Mouse (Mus musculus) lung, postnatal 25 days (tissue): Measurements from ENCODE around the gene Adcy4.
A peak's percentile ranks its signal among the peaks of the same experiment; 100 is the strongest.

Experiments used
- DNase-seq: peaks from one replicate; pipeline ENCODE4 v3.0.0; 2022; ENCODE audit warnings: low spot score

Gene Adcy4

GRCm38 (mm10) chr14:55783958-55784235 lies at the start of gene Adcy4:
Gene Adcy4, minus strand, starts transcription at chr14:55784095.
- DNase-seq = no peak

DNA sequence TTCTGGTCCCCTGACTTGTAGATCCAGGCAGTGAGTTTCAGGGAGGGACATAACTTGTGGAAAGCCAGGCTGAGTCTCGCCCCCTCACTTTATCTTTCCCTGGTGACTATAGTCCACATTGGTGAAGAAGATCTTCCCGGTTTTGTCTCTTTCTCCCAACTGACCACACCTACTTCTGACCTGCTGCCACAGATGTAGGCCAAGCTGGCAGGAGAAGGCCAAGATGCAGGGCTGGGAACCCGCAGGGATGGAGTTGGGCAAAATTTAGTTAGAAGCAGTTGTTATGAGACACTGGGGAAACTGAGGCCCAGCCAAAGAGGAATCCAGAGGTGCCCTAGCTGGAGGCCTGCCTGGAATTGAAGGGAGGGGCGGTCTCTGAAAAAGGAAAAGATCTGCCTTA lies 49.2 kb upstream of the Adcy4 start:
- DNase-seq = no peak

GRCm38 (mm10) chr14:55830331-55830730 lies 46.4 kb upstream of the Adcy4 start:
- DNase-seq = no peak

DNA sequence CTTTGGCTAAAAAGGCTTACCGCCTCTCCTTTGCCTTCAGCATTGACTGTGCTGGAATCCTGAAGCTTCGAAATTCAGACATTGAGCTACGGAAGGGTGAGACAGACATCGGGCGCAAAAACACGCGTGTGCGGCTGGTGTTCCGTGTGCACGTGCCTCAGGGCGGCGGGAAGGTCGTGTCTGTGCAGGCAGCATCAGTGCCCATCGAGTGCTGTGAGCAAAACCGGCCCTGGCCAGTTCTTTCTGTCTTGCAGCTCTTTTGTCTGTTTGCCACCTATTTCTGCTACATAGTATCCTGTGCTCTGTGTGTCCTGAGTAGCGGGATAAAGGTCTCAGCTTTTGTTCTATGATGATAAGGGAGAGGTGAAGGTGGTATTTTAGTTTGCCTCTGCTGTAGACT lies 46.0 kb upstream of the Adcy4 start:
- no peak for DNase-seq

- DNase-seq = no peak
Measured at GRCm38 (mm10) chr14:55828716-55829263, 44.9 kb upstream of the Adcy4 start.

GRCm38 (mm10) chr14:55826551-55827340 lies 42.9 kb upstream of the Adcy4 start:
- no peak for DNase-seq

GRCm38 (mm10) chr14:55826142-55826541 lies 42.2 kb upstream of the Adcy4 start:
- DNase-seq = no peak

DNA sequence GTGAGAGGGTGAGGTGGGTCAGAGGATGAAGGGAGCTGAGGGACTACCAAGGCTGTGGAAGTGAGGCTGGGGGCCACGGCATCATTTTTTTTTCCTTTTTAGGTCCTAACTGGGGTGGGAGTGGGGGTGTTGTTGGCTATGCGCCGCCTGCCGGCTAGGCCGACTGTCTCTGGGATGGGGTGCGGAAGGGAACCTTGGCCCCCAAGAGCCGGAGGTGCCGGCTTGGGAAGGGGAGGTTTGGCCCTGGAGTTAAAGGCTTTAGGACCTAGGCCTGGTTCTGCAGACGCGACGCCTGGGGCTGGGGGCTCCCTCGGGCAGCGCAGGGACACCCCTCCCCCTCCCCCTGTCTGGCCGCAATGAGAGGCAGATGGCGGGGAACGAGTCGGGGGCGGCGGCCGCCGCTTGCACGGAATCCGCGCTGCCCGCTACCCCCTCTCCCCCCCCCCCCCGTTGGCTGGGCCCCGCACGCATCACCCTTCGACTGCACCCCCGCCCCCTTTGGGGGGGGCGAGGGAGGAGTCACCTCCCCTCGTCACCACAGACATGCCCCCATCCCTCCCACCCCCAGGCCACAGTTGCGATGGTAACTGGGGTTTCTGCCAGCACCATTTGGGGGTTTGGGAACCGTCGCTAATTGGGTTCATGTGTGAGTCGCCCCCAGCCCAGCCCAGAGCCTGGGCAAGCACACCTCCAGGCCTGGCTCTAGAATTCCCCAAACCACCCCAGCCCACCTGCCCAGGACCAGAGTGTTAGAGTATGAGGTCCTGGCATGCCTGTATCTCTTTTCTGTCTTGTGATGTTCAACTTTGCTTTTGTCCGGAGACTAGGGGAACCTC lies 41.5 kb upstream of the Adcy4 start:
- DNase-seq = no peak

DNA sequence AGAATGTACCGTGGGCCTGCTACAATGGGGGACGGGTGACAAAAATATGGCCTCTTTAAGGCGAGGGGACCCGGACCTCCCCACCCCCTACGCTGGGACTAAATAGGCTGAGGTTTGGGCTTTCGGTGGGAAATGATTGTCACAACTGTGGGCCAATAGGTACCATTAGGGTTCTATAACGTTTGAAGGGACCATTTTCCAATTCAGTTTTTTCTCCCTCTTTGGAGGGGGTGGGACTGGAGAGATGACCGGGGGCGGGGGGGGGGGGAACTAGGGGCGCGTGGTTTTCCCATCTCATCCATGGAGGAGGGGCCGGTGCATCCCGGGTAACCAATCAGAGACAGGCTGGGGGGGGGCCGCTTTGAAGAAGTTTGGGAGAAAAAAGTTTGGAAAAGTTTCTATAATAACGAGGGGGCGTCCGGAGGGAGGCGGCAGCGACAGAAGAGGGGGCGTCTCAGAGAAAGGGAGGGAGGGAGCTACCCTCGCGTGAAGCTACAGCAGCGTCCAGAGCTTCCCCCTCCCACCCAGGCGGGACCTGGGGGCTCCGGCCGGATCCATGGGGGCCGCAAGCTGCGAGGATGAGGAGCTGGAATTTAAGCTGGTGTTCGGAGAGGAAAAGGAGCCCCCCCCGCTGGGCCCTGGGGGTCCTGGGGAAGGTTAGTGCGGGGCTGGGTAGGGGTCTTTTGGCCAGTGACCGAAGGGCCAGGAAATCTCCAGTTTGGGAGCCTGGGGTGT lies 40.8 kb upstream of the Adcy4 start:
- no peak for DNase-seq

DNA sequence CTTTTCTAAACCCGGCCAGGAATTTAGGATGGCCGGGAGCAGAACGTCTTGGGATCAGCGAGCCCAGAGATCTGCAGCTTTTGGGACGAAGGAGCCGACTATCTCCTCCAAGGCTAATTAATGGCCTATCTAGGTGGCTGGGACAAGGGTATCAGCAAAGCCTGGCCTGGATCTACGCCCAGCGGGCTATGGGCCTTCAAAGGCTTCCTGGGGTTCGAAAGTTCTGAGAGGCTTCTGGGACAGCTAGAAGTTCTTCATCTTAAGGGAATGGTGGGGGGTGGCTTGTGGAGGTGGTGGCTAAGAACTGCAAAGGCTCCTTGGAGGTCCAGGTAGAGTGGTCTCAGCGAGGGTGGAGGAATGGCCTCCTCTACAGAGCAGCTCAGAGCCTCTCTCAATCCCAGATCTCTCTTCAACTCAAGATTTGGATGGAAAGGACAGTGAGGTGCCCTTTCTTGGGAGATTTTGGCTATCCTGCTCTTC lies 40.1 kb upstream of the Adcy4 start:
- DNase-seq = peak; percentile 43

DNA sequence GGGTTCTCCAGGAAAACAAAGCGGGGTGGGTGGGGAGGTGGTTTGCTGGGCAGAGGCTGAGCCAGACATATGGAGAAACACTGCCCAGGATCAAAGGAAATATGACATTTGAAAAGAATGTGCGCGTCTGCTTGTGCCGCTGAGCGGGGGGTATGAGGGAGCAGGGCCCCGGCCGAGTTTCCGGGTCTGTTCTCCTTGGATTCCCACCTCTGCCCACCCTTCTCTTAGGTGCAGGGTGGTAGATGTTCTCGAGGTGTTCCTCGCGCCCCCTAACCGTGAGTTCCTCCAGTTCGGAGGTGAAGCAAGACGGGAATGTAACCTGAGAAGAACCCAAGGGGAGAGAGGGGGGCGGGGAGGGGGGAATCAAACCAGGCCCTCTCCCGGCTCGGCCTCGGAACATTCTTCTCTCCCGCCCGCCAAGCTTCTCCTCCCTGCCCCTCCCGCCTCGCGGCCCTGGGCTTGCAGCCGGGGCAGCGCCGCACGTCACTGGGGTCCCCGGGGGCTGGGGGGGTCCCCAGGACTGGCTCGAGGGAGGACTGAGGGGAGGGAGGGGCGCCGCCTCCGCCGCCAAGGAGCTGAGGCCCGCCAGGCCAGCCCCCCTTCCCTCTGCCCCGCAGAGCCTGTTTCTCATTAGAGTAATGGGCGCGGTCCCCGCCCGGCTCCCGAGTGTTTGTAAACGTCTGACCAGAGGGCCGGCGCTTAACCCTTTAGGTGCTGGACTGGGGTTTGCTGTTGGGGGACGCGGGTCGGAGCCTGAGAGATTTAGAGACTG lies 39.3 kb upstream of the Adcy4 start, which contains the start of gene Nfatc4:
Gene Nfatc4 (plus strand): TSS at position 154 of the 772 bp plus-strand sequence.
- peak; percentile 88 for DNase-seq

GRCm38 (mm10) chr14:55822435-55822990 lies 38.6 kb upstream of the Adcy4 start:
- DNase-seq = peak; percentile 92

DNA sequence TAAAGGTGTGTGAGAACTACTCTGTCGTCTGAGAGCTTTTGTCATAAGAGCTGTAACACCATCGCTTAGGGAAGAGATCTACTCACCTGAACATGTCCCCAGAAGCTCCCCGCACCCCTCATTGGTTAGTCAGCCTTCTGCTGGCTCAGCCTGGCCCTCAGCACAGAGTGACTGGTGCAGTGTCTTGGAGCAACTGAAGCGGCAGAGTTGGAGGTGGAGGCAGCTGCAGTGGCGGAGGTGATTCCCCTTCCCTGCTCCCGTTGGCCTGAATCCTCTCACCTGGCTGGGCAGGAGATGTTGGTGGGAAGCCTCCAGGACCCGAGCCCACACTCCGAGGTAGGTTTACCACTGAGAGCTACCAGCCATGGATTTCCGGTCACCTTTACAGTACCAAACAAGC lies 36.7 kb upstream of the Adcy4 start:
- no peak for DNase-seq

DNA sequence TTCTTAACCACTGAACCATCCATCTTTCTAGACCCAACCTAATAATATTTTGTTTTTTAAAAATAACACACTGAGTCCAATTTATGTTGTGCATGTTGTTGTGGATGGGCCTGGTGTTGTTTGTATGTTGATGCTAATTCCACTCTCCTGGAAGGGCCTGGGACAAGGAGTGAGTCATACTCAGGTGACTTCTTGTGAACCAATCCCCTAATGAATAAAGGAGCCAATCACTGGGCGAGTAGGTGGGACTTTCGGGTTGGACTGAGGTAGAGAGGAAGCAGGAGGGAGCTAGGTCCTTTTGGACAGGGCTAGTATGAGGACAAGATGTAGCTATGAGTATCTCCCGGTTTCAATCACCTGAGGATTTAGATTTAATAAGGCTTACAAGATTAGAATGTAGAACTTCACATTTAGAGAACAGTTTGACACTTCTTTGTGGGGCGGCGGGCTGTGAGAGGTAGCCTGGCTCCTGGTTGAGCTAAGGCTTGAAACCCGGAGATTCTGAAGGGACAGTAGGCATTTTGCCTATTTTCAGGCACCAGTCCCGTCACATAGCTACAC lies 36.0 kb upstream of the Adcy4 start:
- no peak for DNase-seq

DNA sequence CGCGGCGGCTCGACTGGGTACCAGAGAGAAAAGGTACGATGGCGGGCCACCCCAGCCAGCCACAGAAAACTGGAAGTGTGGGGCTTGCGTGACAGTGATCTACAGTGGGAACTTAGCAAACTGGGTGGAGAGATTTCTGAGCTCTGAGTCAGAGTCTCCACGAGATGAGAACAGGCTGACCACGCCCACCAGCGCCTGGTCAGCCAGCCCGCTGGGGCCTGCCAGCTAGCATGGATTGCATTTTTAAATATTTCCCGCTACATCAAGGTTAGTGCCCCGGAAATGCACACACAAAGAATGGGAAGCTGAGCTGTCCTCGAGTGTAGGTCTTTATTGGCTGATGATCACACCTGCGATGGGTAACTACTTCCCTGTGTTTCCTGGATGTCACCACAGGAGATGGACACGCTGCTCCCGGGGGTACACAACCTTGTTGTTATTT lies 31.4 kb upstream of the Adcy4 start:
- DNase-seq = peak; percentile 84

DNA sequence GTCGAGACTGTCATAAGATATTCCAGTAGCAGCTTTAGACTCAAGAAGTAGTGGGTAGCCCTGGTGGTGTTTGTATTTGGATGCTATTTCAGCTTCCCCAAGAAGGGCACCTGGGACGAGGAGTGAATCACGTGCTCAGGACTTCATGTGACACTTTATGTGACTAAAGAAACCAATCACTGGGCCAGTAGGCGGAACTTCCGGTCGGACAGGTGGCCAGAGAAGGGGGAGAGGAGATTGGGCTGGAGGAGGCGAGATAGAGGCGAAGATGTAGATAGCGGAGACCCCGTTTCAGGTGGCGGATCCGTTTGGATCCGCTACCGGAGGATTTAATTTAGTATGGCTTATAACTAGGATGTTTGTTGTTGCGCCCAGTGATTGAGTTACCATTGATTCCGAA lies 31.0 kb upstream of the Adcy4 start:
- peak; percentile 84 for DNase-seq

GRCm38 (mm10) chr14:55795380-55796163 lies 11.7 kb upstream of the Adcy4 start:
- peak; percentile 57 for DNase-seq

DNA sequence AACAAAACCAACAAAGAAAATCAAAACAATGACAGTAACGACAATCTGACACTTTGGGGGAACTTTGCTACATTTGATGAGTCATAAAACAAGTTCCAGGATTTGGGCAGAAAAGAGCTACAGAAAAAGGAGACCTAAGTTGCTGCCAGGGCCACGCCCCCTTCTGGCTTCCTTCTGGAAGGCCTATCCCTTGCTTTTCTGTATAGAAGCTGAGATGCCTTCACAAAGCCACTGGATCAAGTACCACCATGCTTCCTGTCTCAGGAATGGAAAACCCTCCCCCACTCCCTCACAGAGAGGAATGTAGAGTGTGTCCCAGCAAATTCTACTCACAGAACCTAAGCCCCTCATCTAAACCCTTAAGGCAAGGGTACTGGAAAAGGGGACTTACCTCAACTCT lies 10.1 kb upstream of the Adcy4 start:
- no peak for DNase-seq

- no peak for DNase-seq
Measured at GRCm38 (mm10) chr14:55793461-55793860, 9.6 kb upstream of the Adcy4 start.
